In the genomic region with DNA sequence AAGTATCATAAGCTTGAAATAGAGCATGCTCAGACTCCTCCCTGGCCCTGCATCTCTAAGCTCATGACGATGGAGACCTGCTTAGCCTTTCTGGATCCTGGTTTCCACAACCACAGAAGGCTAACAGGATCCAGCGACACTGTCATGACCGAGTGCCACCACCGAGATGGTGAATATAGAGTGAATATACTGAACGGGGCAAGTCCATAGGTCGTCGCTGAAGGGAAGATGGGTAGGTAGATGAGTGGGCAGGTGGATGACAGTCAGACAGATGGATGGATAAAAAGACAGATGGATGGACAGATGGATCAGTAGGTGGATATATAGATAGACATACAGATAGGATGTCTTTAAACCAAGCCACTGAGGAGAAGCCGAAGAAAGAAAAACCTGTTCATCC, we compare ENCODE assay signal across 26 mouse cellular contexts. TPM values are rescaled to one million over a fixed set of nuclear protein-coding genes. Genes with fewer than 3 reads are reported as not detected.
"Had no signal": no experiment of that assay in that cellular context is flagged by ENCODE, and none has a peak within 500 bp of the region (broad histone marks: within the 10 kb centered on the region; RNA-seq: fewer than 3 reads in every experiment).

No protein-coding gene starts in this region.

- ATAC-seq: intestine, embryonic 15.5 days; liver, postnatal 0 days; lung, postnatal 0 days; midbrain, embryonic 15.5 days had no signal

- H3K27ac ChIP-seq: intestine, embryonic 15.5 days; limb, embryonic 12.5 days; limb, embryonic 15.5 days; liver, embryonic 14.5 days; macrophage; midbrain, embryonic 12.5 days; midbrain, embryonic 15.5 days; neural tube, embryonic 12.5 days; neural tube, embryonic 15.5 days had no signal

- H3K9ac ChIP-seq: intestine, embryonic 15.5 days; limb, embryonic 12.5 days; limb, embryonic 15.5 days; liver, embryonic 14.5 days; liver, postnatal 0 days; lung, embryonic 14.5 days; midbrain, embryonic 12.5 days; midbrain, embryonic 15.5 days; neural tube, embryonic 12.5 days; neural tube, embryonic 15.5 days had no signal

- DNase-seq: kidney, adult 11 months; kidney, adult 8-10 months; kidney, postnatal 14 days; kidney, postnatal 4 days; left cerebral cortex, postnatal 4 days; liver, postnatal 0 days; lung, embryonic 14.5 days; retina, postnatal 1 day; thymus, adult 2 months; thymus, postnatal 14 days; thymus, postnatal 4 days had no signal

- H3K9me3 ChIP-seq: intestine, embryonic 15.5 days; limb, embryonic 12.5 days; limb, embryonic 15.5 days; midbrain, embryonic 12.5 days; midbrain, embryonic 15.5 days; neural tube, embryonic 12.5 days; neural tube, embryonic 15.5 days had no signal

- H3K27me3 ChIP-seq: intestine, embryonic 15.5 days; limb, embryonic 12.5 days; limb, embryonic 15.5 days; midbrain, embryonic 12.5 days; midbrain, embryonic 15.5 days; neural tube, embryonic 12.5 days; neural tube, embryonic 15.5 days had no signal

- H3K4me3 ChIP-seq: intestine, embryonic 15.5 days; limb, embryonic 12.5 days; limb, embryonic 15.5 days; midbrain, embryonic 12.5 days; midbrain, embryonic 15.5 days; neural tube, embryonic 12.5 days; neural tube, embryonic 15.5 days had no signal

- H3K36me3 ChIP-seq: intestine, embryonic 15.5 days; limb, embryonic 12.5 days; limb, embryonic 15.5 days; midbrain, embryonic 12.5 days; midbrain, embryonic 15.5 days; neural tube, embryonic 12.5 days; neural tube, embryonic 15.5 days had no signal

- H3K4me2 ChIP-seq: intestine, embryonic 15.5 days; limb, embryonic 12.5 days; limb, embryonic 15.5 days; liver, embryonic 11.5 days; lung, embryonic 14.5 days; midbrain, embryonic 12.5 days; midbrain, embryonic 15.5 days; neural tube, embryonic 12.5 days; neural tube, embryonic 15.5 days had no signal

RNA-seq across cellular contexts. Expression of gene Nme9, which starts 19.9 kb away (rescaled TPM):
- total RNA-seq: left cerebral cortex, adult 18-20 months; left cerebral cortex, postnatal 14 days; megakaryocyte, adult 5-6 weeks had no signal
- polyA plus RNA-seq: kidney, embryonic 16.5 days; limb, embryonic 12.5 days; limb, embryonic 15.5 days; liver, embryonic 11.5 days; liver, postnatal 0 days; lung, embryonic 14.5 days; macrophage; midbrain, embryonic 12.5 days; neural tube, embryonic 12.5 days had no signal
